Mouse (Mus musculus): ENCODE results near the gene Zgpat. TPM values are rescaled to one million over a fixed set of nuclear protein-coding genes. Genes with fewer than 3 reads are reported as not detected.

Gene Zgpat
- total RNA-seq, 4 experiments from 2014 or later: 69.8 to 88.2 (median 76.7) TPM

Other genes with a start within 250 kb of the Zgpat start
- gene Kcnq2, start 229.6 kb upstream of the Zgpat start, total RNA-seq (2022): 100 to 1,000 TPM; 264 to 350 (median 303) TPM
- 1,000 to 10,000 TPM in 3 of 4 experiments, 100 to 1,000 TPM in 1; 995 to 1,073 (median 1,037) TPM for gene Eef1a2, start 207.9 kb upstream of the Zgpat start, total RNA-seq (2022)
- 10 to 100 TPM; 70.7 to 91.8 (median 77.8) TPM for gene Ppdpf, start 177.7 kb upstream of the Zgpat start, total RNA-seq (2022)
- not detected for gene Ptk6, start 162.1 kb upstream of the Zgpat start, total RNA-seq (2022)
- gene Srms, start 151.7 kb upstream of the Zgpat start, total RNA-seq (2022): under 1 TPM in 3 of 4 experiments, not detected in 1; 0.24 to 0.34 (median 0.31) TPM
- gene Fndc11, start 144.9 kb upstream of the Zgpat start, total RNA-seq (2022): not detected
- 1 to 10 TPM; 2.6 to 3.6 (median 2.9) TPM for gene Helz2, start 122.9 kb upstream of the Zgpat start, total RNA-seq (2022)
- gene Gmeb2, start 76.9 kb upstream of the Zgpat start, total RNA-seq (2022): 10 to 100 TPM; 17.1 to 22.9 (median 20.9) TPM
- gene Stmn3, start 50.4 kb upstream of the Zgpat start, total RNA-seq (2022): 100 to 1,000 TPM; 530 to 604 (median 573) TPM
- 10 to 100 TPM; 26.1 to 41.3 (median 37.1) TPM for gene Rtel1, start 45.2 kb upstream of the Zgpat start, total RNA-seq (2022)
- gene Arfrp1, start 476 bp downstream of the Zgpat start, total RNA-seq (2022): 10 to 100 TPM; 43.4 to 54.5 (median 50.7) TPM
- 10 to 100 TPM; 31.4 to 58.3 (median 42.7) TPM for gene Lime1, start 15.2 kb downstream of the Zgpat start, total RNA-seq (2022)
- gene Zbtb46, start 94.5 kb downstream of the Zgpat start, total RNA-seq (2022): 10 to 100 TPM in 1 of 4 experiments, 1 to 10 TPM in 3; 7.9 to 10.4 (median 9.3) TPM
- not detected for gene Abhd16b, start 128.3 kb downstream of the Zgpat start, total RNA-seq (2022)
- gene Tpd52l2, start 132.2 kb downstream of the Zgpat start, total RNA-seq (2022): 10 to 100 TPM; 66.3 to 83.4 (median 80.6) TPM
- 100 to 1,000 TPM; 243 to 289 (median 265) TPM for gene Dnajc5, start 155.6 kb downstream of the Zgpat start, total RNA-seq (2022)
- gene Uckl1, start 220.0 kb downstream of the Zgpat start, total RNA-seq (2022): 10 to 100 TPM; 69.9 to 90.4 (median 73.4) TPM
- 10 to 100 TPM; 59.5 to 63.3 (median 59.8) TPM for gene Prpf6, start 226.9 kb downstream of the Zgpat start, total RNA-seq (2022)
- 100 to 1,000 TPM in 1 of 4 experiments, 10 to 100 TPM in 3; 89.3 to 104 (median 93.8) TPM for gene Zfp512b, start 227.9 kb downstream of the Zgpat start, total RNA-seq (2022)
- 10 to 100 TPM; 14.1 to 17.8 (median 16.2) TPM for gene Samd10, start 234.3 kb downstream of the Zgpat start, total RNA-seq (2022)

All from layer of hippocampus, adult 8-10 months (tissue).